Mouse (Mus musculus) lung, postnatal 0 days (tissue): ENCODE data around the gene Lap3. TPM values are rescaled to one million over a fixed set of nuclear protein-coding genes. Genes with fewer than 3 reads are reported as not detected.

Experiments used
- ATAC-seq: fragments of 200-750 bp; cut with Nextera tagmentation; 2 replicates; pipeline ENCODE4 v1.8.0; 2017; ENCODE audit warnings: moderate library complexity
- DNase-seq: peaks from one replicate; pipeline ENCODE4 v3.0.0-alpha.2; 2016; ENCODE audit warnings: low spot score
- H3K27ac ChIP-seq: fragments of 300-500 bp; sonication (generic); 2 replicates; pipeline ENCODE4 v1.5.1; 2014; ENCODE audit warnings: antibody characterized with exemption, mild to moderate bottlenecking, low read length, mixed read lengths
- H3K27me3 ChIP-seq: fragments of 300-500 bp; sonication (generic); replicated peaks from 2 replicates; pipeline ENCODE4 v1.6.1; 2014; ENCODE audit warnings: low read length, mixed read lengths; ENCODE audit not compliant: insufficient read depth
- H3K36me3 ChIP-seq: fragments of 300-500 bp; sonication (generic); 2 replicates; pipeline ENCODE4 v1.6.1; 2014; ENCODE audit warnings: low read length, mixed read lengths; ENCODE audit not compliant: insufficient read depth
- H3K4me1 ChIP-seq: fragments of 300-500 bp; sonication (generic); 2 replicates; pipeline ENCODE4 v1.6.1; 2014; ENCODE audit warnings: antibody characterized with exemption, low read depth, low read length, mixed read lengths; ENCODE audit not compliant: insufficient read depth
- H3K4me2 ChIP-seq: fragments of 300-500 bp; sonication (generic); replicated peaks from 2 replicates; pipeline ENCODE4 v1.6.1; 2014; ENCODE audit warnings: low read depth, mild to moderate bottlenecking, low read length, moderate library complexity, mixed read lengths
- H3K4me3 ChIP-seq: fragments of 300-500 bp; sonication (generic); 2 replicates; pipeline ENCODE4 v1.5.1; 2014; ENCODE audit warnings: low read depth, low read length
- H3K9ac ChIP-seq: fragments of 300-500 bp; sonication (generic); replicated peaks from 2 replicates; pipeline ENCODE4 v1.6.1; 2014; ENCODE audit warnings: low read depth, mild to moderate bottlenecking
- H3K9me3 ChIP-seq: fragments of 300-500 bp; sonication (generic); 2 replicates; pipeline ENCODE4 v1.6.1; 2016; ENCODE audit warnings: low read length, mixed read lengths
- CTCF ChIP-seq: IDR thresholded peaks from 2 replicates; pipeline ENCODE4 v1.5.1; 2016; ENCODE audit warnings: antibody characterized with exemption, mild to moderate bottlenecking
- EP300 ChIP-seq: IDR thresholded peaks from 2 replicates; pipeline ENCODE4 v1.6.1; 2016; ENCODE audit warnings: antibody characterized with exemption, mild to moderate bottlenecking, control low read depth
- WGBS: fragments of 180-500 bp; shearing (Covaris S2); extraction: QIAGEN DNeasy Blood & Tissue Kit; methylation state at CpG from one replicate; pipeline ENCODE4 v1.1.7; 2014; 5-methylcytosine and 5-hydroxymethylcytosine counted together
- polyA plus RNA-seq: library from polyadenylated mRNA; unstranded; fragments of >200 nt; fragmentation: Nextera tagmentation; extraction: Ambion mirVana; gene quantifications from 2 replicates; pipeline ENCODE4 v1.2.1, GENCODE M21; 2015

The Lap3 gene
- polyA plus RNA-seq, 1 experiment from 2014 or later, result 48.7 TPM

GRCm38 (mm10) chr5:45510071-45510470 lies 16.9 kb downstream of the Lap3 start:
- Histone ChIP-seq H3K4me1 (no peaks in the 10 kb centered on the region), H3K36me3 (peaks cover 37% of the 10 kb centered on the region), H3K9ac (no peak overlapping the region), H3K4me2 (no peak overlapping the region), H3K9me3 (no peaks in the 10 kb centered on the region), H3K4me3 (no peak overlapping the region), H3K27me3 (no peaks in the 10 kb centered on the region), H3K27ac (no peak overlapping the region)
- TF ChIP-seq EP300 (no peak), CTCF (0 out of 2 replicates have a peak, but pooled peaks have one; percentile 25)
- WGBS, result 82% methylated on average over 7 of the region's 7 CpGs
- DNase-seq (no peak), ATAC-seq (no peak)

- Histone ChIP-seq H3K4me1 (no peaks in the 10 kb centered on the region), H3K4me2 (no peak overlapping the region), H3K9ac (no peak overlapping the region), H3K36me3 (peaks cover 24% of the 10 kb centered on the region), H3K27me3 (no peaks in the 10 kb centered on the region), H3K9me3 (no peaks in the 10 kb centered on the region), H3K27ac (no peak overlapping the region), H3K4me3 (no peak overlapping the region)
- WGBS, result 86% methylated on average over 6 of the region's 6 CpGs
- TF ChIP-seq EP300 (no peak), CTCF (no peak)
- no peak for ATAC-seq
- no peak for DNase-seq
Observed at GRCm38 (mm10) chr5:45512908-45513307, 19.7 kb downstream of the Lap3 start.

GRCm38 (mm10) chr5:45513511-45513910 lies 20.3 kb downstream of the Lap3 start:
- DNase-seq (no peak), ATAC-seq (no peak)
- no peak overlapping the region for H3K4me2 ChIP-seq
- WGBS, result 87% methylated on average over 2 of the region's 2 CpGs
- no peaks in the 10 kb centered on the region for H3K4me1 ChIP-seq
- H3K27me3 ChIP-seq, result no peaks in the 10 kb centered on the region
- H3K27ac ChIP-seq, result no peak overlapping the region
- H3K9ac ChIP-seq, result no peak overlapping the region
- TF ChIP-seq CTCF, result no peak
- TF ChIP-seq EP300, result no peak
- peaks cover 24% of the 10 kb centered on the region for H3K36me3 ChIP-seq
- H3K4me3 ChIP-seq, result no peak overlapping the region
- no peaks in the 10 kb centered on the region for H3K9me3 ChIP-seq

- no peak for DNase-seq
- no peak overlapping the region for H3K4me2 ChIP-seq
- no peak for TF ChIP-seq EP300
- TF ChIP-seq CTCF, result no peak
- ATAC-seq, result no peak
- no peaks in the 10 kb centered on the region for H3K27me3 ChIP-seq
- H3K4me3 ChIP-seq, result no peak overlapping the region
- H3K36me3 ChIP-seq, result peaks cover 19% of the 10 kb centered on the region
- no peak overlapping the region for H3K9ac ChIP-seq
- H3K27ac ChIP-seq, result no peak overlapping the region
- 75% methylated on average over 1 of the region's 1 CpGs for WGBS
- no peaks in the 10 kb centered on the region for H3K4me1 ChIP-seq
- H3K9me3 ChIP-seq, result no peaks in the 10 kb centered on the region
Observed at GRCm38 (mm10) chr5:45514599-45514998, 21.4 kb downstream of the Lap3 start.

- WGBS, result 92% methylated on average over 10 of the region's 10 CpGs
Observed at GRCm38 (mm10) chr5:45515151-45515743, 22.1 kb downstream of the Lap3 start.

DNA sequence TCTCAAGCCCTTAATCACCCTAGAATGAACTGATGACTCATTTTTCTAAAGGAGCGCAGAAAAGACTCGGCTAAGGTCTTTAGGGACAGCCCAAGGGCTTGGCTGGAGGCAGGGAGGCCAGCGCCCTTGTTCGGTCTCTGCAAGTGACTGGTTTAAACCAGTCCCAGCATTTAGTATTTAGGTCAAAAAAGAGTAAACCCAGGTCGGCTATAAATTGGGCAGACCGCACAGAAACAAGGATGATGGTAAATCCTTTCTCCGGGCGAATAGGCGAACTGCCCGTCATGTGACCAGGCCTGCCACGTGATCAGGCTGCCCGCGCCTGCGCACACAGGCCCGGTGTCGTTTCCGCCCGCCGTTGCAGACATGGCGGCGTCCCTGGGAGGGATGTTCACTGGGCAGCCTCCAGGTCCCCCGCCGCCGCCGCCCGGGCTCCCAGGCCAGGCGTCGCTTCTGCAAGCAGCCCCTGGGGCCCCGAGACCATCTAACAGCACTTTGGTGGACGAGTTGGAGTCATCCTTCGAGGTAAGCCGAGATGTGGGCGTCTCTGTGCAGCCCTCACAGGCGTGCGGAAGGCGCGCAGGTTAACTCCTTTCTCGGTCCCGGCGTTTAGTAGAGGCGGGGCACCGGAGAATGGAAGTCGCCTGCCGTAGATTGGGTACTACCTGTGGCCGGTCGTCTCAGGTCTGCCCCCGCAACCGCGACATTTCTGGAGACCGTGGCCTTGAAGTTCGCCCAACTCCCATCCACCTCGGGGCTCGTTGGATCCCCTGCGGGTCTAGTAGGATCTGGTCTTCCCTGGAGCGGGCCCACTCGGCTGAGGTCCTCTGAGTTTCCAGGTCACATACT lies 27.0 kb downstream of the Lap3 start, which contains the start of gene Med28:
TSS of gene Med28 (plus strand) at position 270 of the 849 bp plus-strand sequence.
- Histone ChIP-seq H3K4me1 (peaks cover 3% of the 10 kb centered on the region; the same call in 1 of the 2 replicates), H3K27me3 (no peaks in the 10 kb centered on the region), H3K4me3 (peak within 1 kb of the TSS; percentile 98), H3K4me2 (peak within 1 kb of the TSS; percentile 78), H3K9ac (peak within 1 kb of the TSS; percentile 87), H3K27ac (no peak within 1 kb of the TSS), H3K36me3 (peaks cover 5% of the 10 kb centered on the region; the same call in 1 of the 2 replicates), H3K9me3 (no peaks in the 10 kb centered on the region)
- ATAC-seq (peak; percentile 97), DNase-seq (peak; percentile 95)
- TF ChIP-seq CTCF (no peak), EP300 (no peak)
- WGBS, result 2% methylated on average over 49 of the region's 56 CpGs

More at GRCm38 (mm10) chr5:45515151-45515743, 22.1 kb downstream of the Lap3 start:
- Histone ChIP-seq H3K4me3 (no peak overlapping the region), H3K27ac (no peak overlapping the region), H3K4me1 (no peaks in the 10 kb centered on the region), H3K9ac (no peak overlapping the region), H3K9me3 (no peaks in the 10 kb centered on the region), H3K27me3 (no peaks in the 10 kb centered on the region), H3K36me3 (peaks cover 12% of the 10 kb centered on the region), H3K4me2 (no peak overlapping the region)
- TF ChIP-seq CTCF, result no peak
- TF ChIP-seq EP300, result no peak
- no peak for DNase-seq
- no peak for ATAC-seq
